Mouse (Mus musculus) small intestine, adult 2 months (tissue): Measurements from ENCODE around the gene Shq1. TPM values are rescaled to one million over a fixed set of nuclear protein-coding genes. Genes with fewer than 3 reads are reported as not detected.

ENCODE experiments used
- H3K27ac ChIP-seq: fragments of 200-500 bp; 2 replicates; pipeline ENCODE4 v1.5.1; 2012; ENCODE audit warnings: low read depth, low read length, control low read depth, inconsistent platforms; ENCODE audit not compliant: insufficient read depth
- H3K27me3 ChIP-seq: fragments of 200-500 bp; 2 replicates; pipeline ENCODE4 v1.6.1; 2012; ENCODE audit warnings: mild to moderate bottlenecking, moderate library complexity, low read length, inconsistent platforms; ENCODE audit not compliant: control insufficient read depth, insufficient read depth
- H3K36me3 ChIP-seq: fragments of 200-500 bp; 2 replicates; pipeline ENCODE4 v1.6.1; 2012; ENCODE audit warnings: mild to moderate bottlenecking, low read length, control low read depth, inconsistent platforms; ENCODE audit not compliant: control insufficient read depth, insufficient read depth
- H3K4me1 ChIP-seq: fragments of 200-500 bp; 2 replicates; pipeline ENCODE4 v1.6.1; 2012; ENCODE audit warnings: low read length, inconsistent platforms, mixed read lengths; ENCODE audit not compliant: control insufficient read depth, insufficient read depth, insufficient read length
- H3K4me3 ChIP-seq: fragments of 200-500 bp; 2 replicates; pipeline ENCODE4 v1.5.1; 2012; ENCODE audit warnings: low read depth, mild to moderate bottlenecking, control low read depth, inconsistent platforms, low read length, moderate library complexity
- CTCF ChIP-seq: fragments of 200-500 bp; IDR thresholded peaks from 2 replicates; pipeline ENCODE4 v1.5.1; 2012; ENCODE audit warnings: low read depth, mild to moderate bottlenecking, control low read depth, inconsistent platforms, low read length, moderate library complexity, mixed read lengths; ENCODE audit not compliant: insufficient replicate concordance, insufficient read length; ENCODE audit errors: extremely low read depth
- POLR2A ChIP-seq: fragments of 200-500 bp; IDR thresholded peaks from 2 replicates; pipeline ENCODE4 v1.6.1; 2012; ENCODE audit warnings: low read depth, mild to moderate bottlenecking, control low read depth, inconsistent platforms, low read length, moderate library complexity
- WGBS: fragments of 180-500 bp; shearing (Covaris S2); methylation state at CpG from one replicate; pipeline ENCODE4 v1.1.7; 2018; 5-methylcytosine and 5-hydroxymethylcytosine counted together
- polyA plus RNA-seq: library from polyadenylated mRNA; depleted of rRNA; stranded (reverse); fragments of >200 nt; gene quantifications from 2 replicates; pipeline ENCODE4 v1.2.3, GENCODE M21; 2012

The Shq1 gene
- polyA plus RNA-seq, 1 experiment: 1.8 TPM

DNA sequence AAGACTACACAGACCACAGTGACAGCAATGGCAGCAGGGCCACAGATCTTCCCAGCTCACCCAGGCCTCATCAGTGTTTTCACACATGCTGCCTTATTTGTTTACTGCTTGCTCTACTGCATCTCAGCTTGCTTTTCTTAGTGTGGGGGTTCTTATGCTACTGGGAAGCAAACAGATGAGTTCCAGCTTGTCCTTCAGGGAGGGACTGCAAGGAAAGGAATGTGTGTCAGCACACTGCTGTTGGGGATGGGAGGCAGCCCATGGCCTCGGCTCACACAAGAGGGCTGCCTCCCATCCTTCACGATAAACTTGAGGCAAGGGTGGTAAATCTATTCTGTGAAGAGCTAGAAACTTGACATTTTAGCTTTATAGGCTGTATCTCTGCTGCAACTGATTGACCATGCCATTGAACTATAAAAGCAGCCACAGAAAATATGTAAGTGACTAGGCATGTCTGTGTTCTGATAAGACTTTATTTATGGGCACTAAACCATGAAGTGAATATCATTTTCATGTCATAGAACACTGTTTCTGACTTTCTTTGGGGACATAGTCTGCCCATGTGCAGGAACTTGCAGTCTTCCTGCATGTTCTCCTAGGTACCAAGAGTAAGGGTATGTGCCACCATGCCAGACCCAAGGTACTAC is 48.0 kb downstream of the Shq1 start:
- Histone ChIP-seq H3K27me3 (no peaks in the 10 kb centered on the region), H3K36me3 (no peaks in the 10 kb centered on the region; the same call in 1 of the 2 replicates), H3K27ac (no peak overlapping the region), H3K4me1 (peaks cover 2% of the 10 kb centered on the region; the same call in 1 of the 2 replicates), H3K4me3 (no peak overlapping the region)
- WGBS: 54% methylated on average over 2 of the region's 2 CpGs
- TF ChIP-seq CTCF (no peak), POLR2A (no peak)

DNA sequence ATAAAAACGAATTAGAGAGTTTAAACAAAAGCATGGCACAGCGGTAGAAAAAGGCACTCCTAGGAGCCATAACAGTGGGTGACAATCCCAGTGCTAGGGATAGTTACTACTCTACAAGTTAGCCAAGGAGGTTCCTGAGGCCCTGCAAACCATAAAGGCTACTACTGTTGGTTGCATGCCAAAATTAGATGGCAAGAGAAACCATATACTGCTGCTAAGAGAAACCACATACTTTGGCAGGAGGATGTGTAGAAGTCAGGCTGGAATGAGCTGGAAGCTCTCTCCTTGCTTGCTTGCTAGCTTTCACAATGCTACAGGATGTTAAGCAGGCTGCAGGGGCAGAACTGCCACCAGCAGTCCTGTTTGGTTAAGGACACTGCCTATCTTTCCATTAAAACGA is 50.5 kb downstream of the Shq1 start:
- Histone ChIP-seq H3K4me1 (peaks cover 2% of the 10 kb centered on the region; the same call in 1 of the 2 replicates), H3K27me3 (no peaks in the 10 kb centered on the region), H3K36me3 (no peaks in the 10 kb centered on the region), H3K27ac (no peak overlapping the region), H3K4me3 (no peak overlapping the region)
- 87% methylated on average over 3 of the region's 3 CpGs for WGBS
- TF ChIP-seq POLR2A: no peak
- no peak for TF ChIP-seq CTCF

- TF ChIP-seq POLR2A (no peak), CTCF (no peak)
- H3K4me1 ChIP-seq: peaks cover 2% of the 10 kb centered on the region; the same call in 1 of the 2 replicates
- no peak overlapping the region for H3K27ac ChIP-seq
- H3K4me3 ChIP-seq: no peak overlapping the region
- WGBS: 91% methylated on average over 7 of the region's 7 CpGs
- no peaks in the 10 kb centered on the region for H3K27me3 ChIP-seq
- H3K36me3 ChIP-seq: no peaks in the 10 kb centered on the region
Measured at GRCm38 (mm10) chr6:100619309-100619708, 51.6 kb downstream of the Shq1 start.

DNA sequence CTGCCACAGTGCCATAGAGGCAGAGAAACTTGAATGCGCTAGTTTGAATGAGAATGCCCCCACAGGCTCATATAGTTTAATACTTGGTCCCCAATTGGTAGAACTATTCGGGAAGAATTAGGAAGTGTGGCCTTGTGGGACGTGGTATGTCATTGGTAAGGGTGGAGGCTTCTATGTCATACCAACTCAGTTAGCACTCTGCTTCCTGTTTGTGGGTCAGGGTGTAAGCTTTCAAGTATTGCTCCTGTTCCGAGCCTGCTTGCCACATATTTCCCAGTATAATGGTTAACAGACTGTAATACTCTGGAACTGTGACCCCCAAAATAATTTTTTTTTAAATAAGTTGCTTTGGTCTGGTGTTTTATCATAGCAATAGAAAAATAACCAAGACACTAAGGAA is 54.8 kb downstream of the Shq1 start:
- Histone ChIP-seq H3K27ac (no peak overlapping the region), H3K27me3 (no peaks in the 10 kb centered on the region), H3K4me1 (no peaks in the 10 kb centered on the region), H3K4me3 (no peak overlapping the region), H3K36me3 (no peaks in the 10 kb centered on the region)
- TF ChIP-seq POLR2A (no peak), CTCF (no peak)
- WGBS: 86% methylated on average over 4 of the region's 4 CpGs

DNA sequence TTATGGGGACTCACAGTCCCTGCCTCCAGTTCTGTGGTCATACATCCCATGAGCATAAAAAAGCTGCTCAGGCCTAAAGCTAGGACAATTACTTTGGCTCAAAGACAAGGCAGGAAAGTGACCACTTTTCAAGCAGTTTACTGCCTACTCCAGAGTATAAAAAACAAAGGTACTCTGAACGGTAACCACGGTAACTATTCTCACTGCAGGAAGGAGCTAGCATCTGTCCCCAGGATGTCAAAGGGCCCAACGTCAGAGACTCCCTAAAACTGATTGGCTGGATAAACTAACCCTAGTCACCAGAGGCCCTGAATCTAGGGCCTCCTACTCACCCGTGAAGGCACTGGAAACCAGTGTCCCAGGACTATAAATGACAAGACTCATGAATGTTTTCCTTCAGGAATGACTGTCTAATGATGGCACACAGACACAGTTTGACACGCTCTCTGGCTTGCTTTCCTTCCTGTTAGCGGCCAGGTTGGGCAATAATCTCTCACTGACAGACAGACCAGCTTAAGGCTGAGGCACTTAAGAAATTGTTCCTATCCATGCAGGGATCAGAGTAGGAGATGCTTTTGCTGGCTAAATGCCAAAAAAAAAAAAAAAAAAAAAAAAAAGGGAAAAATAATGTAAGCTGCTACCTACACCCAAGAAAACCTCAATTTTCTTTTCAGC is 57.2 kb downstream of the Shq1 start:
- no peaks in the 10 kb centered on the region for H3K27me3 ChIP-seq
- H3K27ac ChIP-seq: no peak overlapping the region
- no peaks in the 10 kb centered on the region for H3K36me3 ChIP-seq
- peaks cover 7% of the 10 kb centered on the region; the same call in 1 of the 2 replicates for H3K4me1 ChIP-seq
- no peak for TF ChIP-seq CTCF
- no peak for TF ChIP-seq POLR2A
- H3K4me3 ChIP-seq: no peak overlapping the region
- WGBS: 85% methylated on average over 6 of the region's 6 CpGs

- Histone ChIP-seq H3K27me3 (no peaks in the 10 kb centered on the region), H3K27ac (0 out of 2 replicates have a peak overlapping the region, but pooled peaks have one; percentile 5), H3K36me3 (no peaks in the 10 kb centered on the region), H3K4me1 (peaks cover 7% of the 10 kb centered on the region; the same call in 1 of the 2 replicates), H3K4me3 (no peak overlapping the region)
- TF ChIP-seq CTCF (no peak), POLR2A (no peak)
- 39% methylated on average over 7 of the region's 7 CpGs for WGBS
Measured at GRCm38 (mm10) chr6:100610897-100611575, 59.9 kb downstream of the Shq1 start.

GRCm38 (mm10) chr6:100610182-100610581 is 60.8 kb downstream of the Shq1 start:
- H3K27ac ChIP-seq: no peak overlapping the region
- 69% methylated on average over 8 of the region's 8 CpGs for WGBS
- no peaks in the 10 kb centered on the region for H3K27me3 ChIP-seq
- H3K36me3 ChIP-seq: no peaks in the 10 kb centered on the region
- H3K4me1 ChIP-seq: peaks cover 7% of the 10 kb centered on the region; the same call in 1 of the 2 replicates
- TF ChIP-seq POLR2A (no peak), CTCF (no peak)
- no peak overlapping the region for H3K4me3 ChIP-seq
